Mouse (Mus musculus): ENCODE measurements around the gene Cd79a.
A peak's percentile ranks its signal among the peaks of the same experiment; 100 is the strongest.

Gene Cd79a

DNA sequence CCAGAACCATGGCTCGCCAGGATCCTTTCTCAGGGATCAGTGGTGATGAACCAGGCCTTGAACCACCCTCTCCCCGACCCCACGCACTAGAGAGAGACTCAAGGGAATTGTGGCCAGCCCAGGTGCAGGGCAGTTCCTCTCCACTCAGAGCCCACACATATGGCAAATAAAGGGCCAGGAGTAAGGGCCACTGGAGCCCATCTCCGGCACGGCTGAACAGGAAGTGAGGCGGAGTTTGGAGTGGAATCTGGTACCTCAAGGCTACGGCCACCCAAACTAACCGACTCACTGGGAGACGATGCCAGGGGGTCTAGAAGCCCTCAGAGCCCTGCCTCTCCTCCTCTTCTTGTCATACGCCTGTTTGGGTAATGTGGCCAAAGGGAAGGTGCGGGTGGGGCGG lies at the start of gene Cd79a:
TSS of gene Cd79a (plus strand) at position 158 of the 400 bp plus-strand sequence.
- DNase-seq: no peak

DNA sequence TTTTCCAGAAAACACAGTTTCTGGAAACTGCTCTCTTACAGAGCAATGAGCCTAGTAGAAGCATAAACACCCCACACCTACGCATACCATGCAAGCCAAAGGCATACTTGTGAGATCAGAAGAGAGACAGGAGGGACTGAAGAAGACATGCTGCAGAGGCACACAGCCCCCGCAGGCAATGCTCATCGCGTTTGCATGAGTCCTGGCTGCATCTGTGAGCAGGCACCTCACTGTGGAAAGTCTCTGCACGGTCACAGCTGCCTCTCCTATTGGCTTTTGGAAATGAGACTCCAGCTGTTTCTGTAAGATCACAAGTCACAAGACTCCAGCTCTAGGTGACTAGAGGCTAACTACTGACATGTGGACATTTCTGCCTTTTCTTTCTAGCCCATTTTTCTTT lies 47.0 kb upstream of the Cd79a start:
- peak; percentile 9 for DNase-seq

DNA sequence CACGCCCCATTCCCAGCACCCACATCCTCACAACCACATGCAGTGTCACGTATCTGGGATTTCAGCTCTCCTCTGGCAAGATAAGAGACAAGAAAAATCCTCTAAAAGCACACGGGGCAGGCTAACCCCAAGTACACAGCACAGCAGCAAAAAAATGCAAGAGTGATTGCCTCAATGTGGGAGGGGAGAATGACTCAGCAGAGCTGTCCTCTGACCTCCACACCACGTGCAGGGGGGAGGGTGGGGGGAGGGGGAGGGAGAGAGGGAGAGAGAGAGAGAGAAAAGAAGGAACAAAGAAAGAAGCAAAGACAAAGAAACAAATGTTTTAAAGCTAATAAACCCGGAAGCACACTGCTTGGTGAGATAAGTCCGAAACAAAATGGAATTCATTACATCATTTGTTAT lies 46.3 kb upstream of the Cd79a start:
- peak; percentile 10 for DNase-seq

DNA sequence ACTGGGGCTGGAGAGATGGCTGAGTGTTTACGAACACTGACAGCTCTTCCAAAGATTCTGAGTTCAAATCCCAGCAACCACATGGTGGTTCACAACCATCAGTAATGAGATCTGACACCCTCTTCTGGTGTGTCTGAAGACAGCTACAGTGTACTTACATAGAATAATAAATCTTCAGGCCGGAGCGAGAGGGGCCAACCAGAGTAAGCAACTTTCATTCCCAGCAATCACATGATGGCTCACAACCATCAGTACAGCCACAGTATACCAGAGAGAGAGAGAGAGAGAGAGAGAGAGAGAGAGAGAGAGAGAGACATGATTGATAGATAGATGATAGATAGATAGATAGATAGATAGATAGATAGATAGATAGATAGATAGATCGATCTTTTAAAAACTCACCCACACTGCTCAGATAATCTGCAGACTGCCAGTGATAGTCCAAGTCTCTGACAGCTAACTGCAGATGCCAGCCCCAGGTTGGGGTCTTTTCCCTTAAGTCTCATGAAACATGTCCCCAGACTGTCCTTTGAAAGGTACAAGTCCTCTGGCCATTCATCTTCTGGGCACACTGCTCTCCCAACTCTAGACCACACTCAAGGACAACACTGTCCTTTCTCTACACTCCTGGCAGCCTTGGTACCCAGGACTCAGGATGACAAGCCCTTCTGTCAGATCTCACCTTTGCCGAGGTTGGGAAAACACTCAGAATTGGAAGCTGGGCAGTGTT lies 45.4 kb upstream of the Cd79a start:
- DNase-seq: no peak

DNA sequence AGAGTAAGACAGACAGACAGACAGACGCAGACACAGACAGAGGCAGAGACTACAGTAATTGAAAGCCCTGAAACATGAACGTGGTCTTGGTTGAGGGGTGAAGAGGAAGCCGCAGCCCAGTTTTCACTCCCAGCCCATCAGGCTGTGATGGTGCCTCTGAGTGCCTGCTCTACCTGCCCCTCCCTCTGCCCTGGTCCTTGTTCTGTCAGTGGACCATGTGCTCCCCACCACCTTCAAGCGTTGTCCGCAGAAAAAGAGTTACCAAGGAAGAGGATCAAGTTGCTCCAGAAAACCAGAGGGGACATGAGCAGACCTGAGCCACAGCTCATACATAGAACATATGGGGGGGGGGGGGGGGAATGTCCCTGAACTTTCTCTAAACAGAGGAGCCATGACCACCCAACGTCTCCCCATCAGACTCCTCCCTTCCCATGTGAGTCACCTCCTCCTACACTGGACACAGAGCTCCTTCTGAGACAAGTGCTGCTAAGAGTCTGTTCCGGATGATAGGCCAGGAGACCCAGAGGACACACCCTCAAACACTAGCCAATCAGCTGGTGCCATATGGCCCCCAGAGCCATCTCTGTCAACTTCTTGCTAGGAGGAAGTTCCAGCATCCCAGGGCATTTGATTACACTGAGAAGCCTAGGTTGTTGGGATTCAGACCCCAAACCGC lies 44.5 kb upstream of the Cd79a start:
- DNase-seq: no peak

DNA sequence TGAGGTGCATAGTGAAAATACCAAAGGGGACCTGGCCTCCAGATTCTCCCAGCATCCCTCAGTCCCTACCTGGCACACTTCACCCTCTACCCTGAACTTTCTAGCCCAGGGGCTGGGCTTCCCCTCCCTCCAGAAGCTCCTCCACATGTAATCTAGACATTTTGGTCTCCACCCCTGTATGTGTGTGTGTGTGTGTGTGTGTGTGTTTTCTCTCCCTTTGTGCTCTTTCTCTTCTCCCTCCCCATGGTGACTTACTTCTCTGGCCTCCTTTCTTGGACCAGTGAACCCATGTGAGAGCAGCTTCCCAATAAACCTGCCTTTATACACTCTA lies 44.0 kb upstream of the Cd79a start:
- DNase-seq: no peak

DNA sequence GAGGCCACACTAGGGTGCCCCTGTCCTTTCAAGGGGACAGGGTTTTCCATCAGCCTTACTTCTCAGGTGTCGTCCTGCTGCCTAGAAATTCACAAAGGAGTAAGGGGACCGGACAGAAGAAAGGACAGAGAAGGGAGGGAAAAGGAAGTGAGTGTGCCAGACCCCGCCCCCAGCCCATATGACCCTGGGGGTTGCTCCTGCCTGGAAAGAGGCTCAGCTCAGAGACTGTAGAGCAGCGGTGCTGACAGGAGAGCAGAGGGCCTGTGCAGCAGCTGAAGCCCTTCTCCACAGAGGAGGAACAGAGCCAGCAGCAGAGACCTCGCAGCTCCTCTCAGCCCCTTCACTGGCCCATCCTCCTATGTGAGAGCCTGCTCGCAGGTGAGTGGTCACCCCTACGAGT lies 43.5 kb upstream of the Cd79a start:
- no peak for DNase-seq

DNA sequence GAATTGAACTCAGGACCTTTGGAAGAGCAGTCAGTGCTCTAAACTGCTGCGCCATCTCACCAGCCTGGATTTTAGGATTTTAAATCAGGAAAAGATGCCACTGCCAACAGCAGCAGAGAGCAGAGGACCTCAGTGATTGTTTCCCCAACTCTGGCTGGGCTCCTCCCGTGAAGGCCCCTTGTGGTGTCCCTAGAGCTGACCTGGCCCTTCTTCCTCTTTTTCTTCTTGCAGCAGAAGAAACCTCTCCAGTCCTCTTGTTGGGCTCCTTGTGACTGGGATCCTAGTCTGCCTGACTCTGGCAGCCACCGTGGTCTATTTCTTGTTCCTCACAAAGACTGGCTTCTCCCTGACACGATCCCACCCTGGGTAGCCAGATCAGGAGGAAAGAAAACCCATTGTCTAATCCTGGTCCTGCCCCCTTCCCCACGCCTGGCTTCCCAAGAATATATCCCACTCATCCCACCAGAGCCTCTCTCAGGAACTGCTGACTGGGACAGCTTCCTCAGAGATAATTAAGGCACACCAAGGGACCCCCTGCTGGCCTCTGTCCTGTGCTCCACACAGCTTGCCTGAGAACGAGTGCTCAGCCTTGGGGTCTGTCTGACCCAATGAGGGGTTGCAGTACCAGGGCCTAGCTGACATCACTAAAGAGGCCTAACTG lies 40.6 kb upstream of the Cd79a start:
- DNase-seq: no peak

DNA sequence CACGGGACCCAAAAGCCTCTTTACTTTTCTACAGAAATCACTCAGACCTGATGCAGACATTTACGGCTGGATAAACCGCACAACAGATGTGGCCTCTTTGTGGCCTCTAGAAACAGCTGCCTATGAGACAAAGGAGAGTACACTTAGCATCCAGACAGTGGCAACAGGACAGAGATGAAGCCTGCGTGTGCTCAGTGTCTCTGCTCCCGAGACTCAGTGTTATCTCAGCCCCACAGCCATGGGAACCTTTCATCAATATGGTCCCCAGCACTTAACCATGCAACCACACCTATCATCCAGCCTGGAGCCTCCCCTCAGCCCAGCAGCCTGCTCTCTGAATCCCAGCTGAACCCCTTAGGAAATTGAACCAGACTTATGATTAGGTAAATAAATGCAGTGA lies 37.9 kb upstream of the Cd79a start:
- DNase-seq: no peak

DNA sequence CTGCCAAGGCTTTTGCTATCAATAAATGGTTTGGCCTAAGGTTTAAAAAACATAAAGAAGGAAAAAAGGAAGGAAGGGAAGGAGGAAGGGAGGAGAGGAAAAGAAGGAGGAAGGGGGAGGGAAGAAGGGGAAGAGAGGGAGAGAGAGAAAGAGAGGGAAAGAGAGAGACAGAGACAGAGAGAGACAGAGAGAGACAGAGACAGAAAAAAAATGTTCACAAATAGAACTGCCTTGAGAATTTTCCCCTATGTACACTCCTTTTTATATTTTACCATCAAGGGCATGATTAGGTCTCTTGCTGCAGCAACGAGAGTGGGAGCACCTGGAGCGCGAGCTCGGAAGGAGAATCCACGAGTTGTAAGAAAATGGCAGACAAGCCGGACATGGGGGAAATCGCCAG lies 35.3 kb upstream of the Cd79a start, which contains the start of gene Gm9844:
TSS of gene Gm9844 (plus strand) at position 301 of the 400 bp plus-strand sequence.
- DNase-seq: no peak

DNA sequence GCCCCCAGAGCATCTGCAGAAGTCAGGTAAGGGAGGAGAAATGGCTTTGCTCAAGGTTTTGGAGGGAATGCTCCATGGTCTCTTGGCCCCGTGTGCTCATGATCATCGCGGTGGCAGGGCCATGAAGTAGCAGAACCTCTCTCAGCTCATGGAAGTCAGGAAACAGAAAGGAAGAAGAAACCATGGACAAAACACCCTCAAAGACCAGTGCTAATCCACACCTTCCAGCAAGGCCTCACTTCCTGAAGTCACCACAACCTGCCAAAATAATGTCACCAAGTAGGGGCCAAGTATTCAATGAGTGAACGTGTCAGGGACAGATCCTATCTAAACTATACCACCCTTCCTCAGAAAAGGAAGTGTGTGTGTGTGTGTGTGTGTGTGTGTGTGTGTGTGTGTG lies 34.3 kb upstream of the Cd79a start:
- no peak for DNase-seq

DNA sequence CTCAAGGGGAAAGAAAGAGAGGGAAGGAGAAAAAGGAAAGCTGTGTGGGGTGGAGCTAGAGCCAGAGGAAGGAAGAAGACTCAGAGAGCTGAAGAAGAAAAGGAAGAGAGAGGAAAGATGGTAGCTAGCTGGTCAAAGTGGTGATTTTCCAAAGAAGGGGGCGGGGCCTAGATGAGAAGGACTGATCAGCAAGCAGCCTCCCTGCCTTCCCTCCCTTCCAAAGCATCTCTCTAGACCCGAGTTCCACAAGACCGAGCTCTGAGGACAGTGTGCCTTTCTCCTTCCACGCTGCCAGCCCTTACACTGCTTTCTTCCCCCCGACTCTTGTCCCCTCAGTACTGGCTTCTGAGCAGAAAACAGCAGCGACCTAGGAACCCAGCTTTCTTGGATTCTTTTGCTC lies 33.0 kb upstream of the Cd79a start:
- DNase-seq: no peak

DNA sequence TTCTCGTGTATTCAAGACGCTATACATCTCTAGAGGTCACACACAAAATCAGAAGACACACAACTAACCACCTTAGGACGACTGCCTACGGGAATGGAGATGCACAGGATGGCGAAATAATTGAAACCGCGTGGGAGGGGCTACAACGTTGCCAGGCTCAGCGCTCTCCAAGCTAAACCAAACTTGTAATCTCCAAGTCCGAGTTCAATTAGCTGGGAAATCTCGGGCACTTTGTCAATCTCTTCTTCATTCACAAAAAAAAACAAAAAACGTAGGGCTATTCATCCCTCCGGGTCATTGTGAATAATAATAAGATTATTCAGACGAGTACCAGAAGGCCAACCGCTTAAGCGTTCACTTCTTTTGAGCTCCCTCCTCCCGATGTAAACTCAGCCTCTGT lies 28.1 kb upstream of the Cd79a start:
- DNase-seq: no peak

DNA sequence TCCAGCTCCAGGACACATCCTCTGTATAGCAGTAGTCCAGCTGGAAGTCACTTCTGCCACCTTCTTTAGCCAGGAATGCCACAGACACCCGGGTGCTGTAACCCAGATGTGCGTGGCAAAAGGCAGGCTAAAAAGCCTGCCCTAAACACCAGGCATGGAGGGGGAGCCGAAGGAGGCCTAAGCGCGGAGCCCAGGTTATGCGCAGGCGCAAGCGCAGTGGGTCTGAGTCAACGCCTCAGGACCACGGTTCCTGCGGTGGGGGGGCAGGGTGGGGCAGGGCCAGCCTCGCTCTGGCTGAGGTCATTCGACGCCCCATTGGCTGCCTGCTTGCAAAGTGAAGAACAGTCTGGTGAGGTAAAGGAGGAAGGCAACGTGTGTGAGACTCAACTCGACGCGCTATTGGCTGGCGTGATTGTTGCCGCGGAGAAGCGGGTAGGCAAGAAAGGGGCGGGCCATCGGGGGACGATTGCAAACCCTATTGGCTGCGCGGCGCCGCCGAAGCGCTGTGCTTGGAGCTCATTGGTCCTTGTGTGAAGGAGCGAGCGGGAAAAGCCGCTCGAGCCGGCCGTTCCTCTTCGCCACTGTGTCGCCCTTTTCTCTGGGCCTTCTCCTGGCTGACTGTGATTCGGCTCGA lies 27.5 kb upstream of the Cd79a start, which contains the start of the genes Lypd4 and Dmrtc2:
TSS of gene Lypd4 (minus strand) at position 410 of the 634 bp plus-strand sequence.
TSS of gene Dmrtc2 (plus strand) at position 526 of the 634 bp plus-strand sequence.
- DNase-seq: no peak

DNA sequence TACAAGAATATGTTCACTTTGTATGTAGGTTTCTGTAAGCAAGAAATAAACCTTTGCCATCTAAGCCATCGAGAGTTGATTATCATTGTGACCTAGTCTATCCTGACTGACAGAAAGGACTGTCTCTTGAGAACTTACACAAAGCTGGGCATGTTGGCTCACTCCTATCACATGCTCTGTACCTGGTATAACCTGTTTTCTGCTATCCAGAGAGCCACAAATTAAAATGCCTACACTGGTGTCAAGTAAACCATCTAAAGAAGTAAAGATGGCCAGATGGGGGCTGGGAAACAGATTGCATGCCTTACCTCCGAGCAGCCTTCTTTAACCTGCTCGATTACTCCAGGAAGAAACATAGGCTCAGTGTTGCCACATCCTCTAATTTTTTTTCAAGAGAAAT lies 19.6 kb upstream of the Cd79a start:
- no peak for DNase-seq

DNA sequence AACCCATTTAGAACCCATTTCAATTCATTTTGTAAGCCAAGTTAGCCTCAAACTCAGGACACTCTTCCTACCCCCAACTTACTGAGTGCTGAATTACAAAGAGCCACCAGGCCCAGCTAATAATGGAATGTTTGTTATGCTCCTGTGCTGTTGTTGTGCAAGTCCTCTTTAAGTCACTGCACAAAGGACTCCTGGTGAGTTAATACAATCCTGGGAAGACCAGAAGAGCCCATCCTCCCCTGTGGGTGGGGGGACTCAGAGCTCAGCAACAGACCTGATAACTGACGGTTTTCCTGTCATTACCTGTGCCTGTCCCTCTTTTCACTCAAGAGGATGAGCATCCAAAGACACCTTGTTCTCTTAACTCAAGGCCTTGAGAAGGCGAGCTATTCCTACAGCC lies 17.6 kb upstream of the Cd79a start:
- no peak for DNase-seq

DNA sequence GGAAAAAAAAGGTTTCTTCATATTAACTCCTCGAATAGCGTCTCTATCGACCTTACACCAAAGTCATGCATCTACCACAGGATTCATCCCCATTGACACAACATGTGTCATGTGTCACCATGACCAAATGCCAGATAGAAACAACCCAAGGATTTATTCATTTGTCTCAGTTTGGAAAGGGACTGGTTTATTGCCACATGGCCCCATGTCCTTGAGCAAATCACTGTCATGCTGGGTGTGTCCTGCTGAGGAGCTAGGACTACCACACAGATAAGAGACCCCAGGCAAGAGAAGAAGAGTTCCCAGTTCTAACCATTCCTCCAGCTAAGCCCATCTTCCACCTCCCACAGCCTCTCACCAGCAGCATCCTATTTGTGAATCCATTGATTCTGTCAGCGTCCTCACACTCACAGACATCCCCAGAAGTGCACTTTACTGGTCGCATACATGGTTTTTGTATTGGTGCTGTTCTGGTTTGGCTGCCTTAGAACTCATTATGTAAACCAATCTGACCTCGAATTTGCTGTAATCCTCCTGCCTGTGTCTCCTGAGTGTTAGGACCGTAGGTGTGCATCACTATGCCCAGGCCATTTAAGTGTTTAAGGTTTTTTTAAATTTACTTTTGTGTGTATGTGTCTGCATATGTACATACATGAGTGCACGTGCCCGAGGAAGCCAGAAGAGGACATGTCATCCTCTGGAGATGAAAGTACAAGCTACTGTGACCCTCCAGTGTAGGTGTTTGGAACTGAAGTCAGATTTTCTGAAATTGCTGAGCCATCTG lies 14.6 kb upstream of the Cd79a start:
- DNase-seq: no peak

DNA sequence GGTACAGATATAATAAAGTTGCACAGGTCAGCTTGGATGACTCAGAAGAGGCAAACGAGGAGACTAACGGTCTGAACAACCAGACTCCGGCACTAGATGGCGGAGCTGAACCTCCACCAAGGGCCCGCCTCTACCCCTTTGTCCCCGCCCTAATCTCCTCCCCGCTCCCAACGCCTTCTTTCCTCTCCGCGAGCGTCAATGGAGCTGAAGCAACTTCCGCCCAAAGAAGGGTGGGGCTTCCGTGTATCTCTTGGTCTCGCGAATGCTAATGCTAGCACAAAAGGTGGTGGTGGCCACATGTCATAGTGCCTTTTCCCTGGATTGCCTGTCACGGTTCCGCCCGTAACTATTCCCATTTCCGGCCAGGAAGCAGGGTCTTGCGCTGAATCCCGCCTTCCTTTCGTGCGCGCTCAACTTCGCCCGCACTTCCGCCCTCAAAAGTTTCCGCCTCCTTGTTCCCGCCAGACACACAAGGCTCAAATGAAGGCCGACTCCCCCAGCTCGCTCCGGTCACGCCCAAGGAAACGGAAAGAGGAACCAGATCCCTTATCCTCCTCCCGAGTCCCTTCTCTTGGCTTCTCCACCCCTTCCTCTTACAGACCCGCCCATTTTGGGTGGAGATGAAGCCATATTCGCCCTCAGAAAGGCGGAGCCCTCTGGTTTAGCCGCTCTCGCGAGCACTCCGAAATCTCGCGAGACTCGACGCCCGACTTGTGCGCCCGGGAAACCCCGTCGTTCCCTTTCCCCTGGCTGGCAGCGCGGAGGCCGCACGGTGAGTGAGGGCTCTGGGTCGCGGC lies 13.1 kb upstream of the Cd79a start, which contains the start of gene Rps19:
TSS of gene Rps19 (plus strand) at position 476 of the 797 bp plus-strand sequence.
- peak; percentile 100 for DNase-seq

DNA sequence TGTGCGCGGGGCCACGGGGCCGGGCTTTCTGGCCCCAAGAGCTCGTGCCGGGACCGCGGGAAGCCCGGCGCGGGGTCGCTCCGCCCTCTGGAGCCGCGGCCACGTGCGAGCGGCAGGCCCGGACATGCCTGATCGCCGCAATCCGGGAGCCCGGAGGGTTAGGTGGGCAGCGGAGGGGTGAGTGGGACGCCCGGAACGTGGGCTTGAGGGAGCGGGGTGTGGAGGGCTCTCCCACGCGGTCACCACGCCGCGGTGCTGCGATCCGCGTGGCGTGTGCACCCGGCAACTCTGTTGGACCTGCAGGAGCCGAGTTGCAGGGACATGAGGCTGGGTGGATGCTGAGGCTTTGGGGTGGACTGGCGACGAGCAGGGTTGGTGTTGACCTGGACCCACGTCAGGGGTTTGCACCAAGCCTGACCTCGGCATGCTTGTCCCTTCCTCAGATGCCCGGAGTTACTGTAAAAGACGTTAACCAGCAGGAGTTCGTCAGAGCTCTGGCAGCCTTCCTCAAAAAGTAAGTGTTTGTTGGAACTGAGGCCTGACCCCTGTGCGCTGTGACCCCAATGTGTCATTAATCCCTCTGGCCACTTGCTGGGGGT lies 12.4 kb upstream of the Cd79a start:
- DNase-seq: peak; percentile 49

DNA sequence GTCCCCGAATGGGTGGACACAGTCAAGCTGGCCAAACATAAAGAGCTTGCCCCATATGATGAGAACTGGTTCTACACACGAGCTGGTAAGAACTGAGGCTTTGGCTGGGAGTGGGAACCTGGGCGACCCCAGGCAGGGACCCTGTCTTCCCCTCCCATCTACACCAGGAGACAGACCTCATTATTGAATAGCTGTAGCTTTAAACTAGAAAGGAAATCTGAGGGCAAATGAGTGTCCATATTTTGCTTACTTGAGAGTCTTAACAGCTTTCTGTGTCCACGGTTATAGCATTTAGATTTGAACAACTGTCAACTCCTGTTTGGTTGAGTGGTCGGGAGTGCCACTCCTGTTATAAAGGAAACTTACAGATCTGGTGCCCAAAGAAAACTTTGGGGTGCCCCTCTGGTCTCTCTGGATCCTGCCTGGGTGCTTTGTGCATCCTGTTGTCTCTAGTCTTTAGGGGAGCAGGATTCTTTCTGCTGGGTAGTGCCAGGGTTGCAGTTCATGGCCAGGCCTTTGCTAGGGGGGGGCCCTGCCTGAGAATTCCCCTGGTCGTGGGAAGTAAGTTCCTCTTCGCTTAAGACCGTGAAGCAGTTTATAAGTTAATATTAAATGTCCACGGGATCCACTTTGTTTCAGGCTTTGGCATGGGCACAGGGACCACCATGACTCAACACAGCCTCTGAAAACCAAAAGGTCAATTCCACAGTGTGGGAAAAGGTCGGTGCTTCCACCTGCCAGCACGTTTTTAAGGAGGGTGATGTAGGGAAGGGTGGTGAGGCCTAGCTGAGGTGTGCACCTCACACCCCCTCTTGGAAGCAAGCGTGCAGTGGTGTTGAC lies 11.5 kb upstream of the Cd79a start:
- DNase-seq: peak; percentile 28

DNA sequence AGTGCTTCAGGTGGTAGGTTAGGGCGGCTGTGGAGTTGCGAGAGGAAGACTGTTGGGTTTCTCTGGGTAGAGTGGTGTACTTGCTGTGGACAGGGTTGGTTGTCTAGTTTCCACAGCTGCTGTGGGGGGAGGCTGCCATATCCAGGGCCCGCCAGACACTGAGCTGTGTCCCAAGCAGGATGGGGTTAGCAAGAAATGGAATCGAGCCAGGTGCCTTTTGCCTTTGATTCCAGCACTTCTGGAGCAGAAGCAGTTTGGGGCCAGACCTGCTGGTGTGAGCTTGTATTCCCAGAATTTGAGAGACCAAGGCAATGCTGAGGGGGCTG lies 10.9 kb upstream of the Cd79a start:
- peak; percentile 52 for DNase-seq

All from kidney, adult 11 months (tissue).